Mouse (Mus musculus) kidney, postnatal 4 days (tissue): Measurements from ENCODE around the gene Stk32c.
A peak's percentile ranks its signal among the peaks of the same experiment; 100 is the strongest.

ENCODE experiments used
- DNase-seq, 2 experiments: peaks; one replicate each; pipeline ENCODE4 v3.0.0; 2021; ENCODE audit warnings: mixed read lengths in 2 of 2

The Stk32c gene

GRCm38 (mm10) chr7:139212754-139213745, at the start of gene Stk32c, which contains the start of gene Lrrc27:
Gene Stk32c, minus strand, starts transcription at chr7:139213307.
Gene Lrrc27, plus strand, starts transcription at chr7:139212988.
- peak; percentile 99 for DNase-seq

DNA sequence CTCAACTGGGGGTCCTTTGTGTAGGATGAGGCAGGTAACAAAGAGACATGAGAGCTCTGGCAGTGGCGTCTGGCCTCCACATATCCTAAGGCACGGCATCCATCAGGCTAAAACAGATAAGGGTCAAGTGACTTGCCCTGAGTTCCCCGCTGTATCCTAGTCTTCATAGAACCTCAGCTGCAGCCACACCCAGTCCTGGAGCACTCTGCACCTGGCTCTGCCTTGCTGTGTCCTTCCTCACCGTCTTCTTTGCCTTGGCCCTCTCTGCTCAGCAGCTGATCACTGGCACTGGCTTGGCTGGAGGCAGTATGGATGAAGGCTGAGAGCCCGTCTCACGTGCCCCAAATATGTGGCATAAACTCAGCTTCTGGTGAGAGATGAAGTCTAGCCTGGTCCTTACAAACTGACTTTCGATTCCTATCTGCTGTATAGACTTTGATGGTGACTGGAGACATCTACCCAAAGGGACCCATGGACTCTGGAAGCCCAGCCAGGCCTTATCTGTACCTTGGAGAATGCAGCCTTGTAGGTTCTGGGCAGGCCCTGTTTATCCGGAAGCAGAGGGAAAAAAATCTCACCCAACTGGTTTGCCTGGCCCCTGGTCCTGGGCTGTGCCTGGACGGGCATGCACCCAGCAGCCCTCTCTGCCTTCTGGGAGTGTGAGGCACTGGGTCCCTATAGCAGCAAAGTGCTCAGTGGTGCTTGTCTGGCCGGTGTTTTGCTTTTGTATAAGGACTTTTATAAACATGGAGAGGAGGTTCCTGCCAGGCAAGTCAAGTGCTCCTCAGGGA, 44.8 kb upstream of the Stk32c start:
- peak; percentile 56 to 74 for DNase-seq

DNA sequence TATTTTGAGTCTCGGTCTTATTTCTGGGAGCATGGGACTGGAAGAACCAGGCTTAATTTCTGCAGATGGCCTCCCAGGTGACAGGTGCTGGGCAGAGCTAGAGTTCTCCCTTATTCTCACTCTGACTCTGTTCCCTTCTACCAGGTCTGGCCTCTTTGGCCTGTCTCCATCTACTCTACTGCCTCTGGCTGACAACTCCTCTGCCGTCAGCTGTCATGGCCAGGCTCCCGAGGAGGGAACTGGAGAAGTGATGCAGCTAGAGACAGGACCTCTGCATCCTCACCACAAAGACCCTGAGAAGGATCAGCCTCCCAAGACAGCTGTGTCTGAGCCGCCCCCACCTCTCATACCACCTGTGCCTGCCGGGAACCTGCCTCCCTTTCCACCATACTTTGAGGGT, 41.5 kb upstream of the Stk32c start:
- DNase-seq: no peak

DNA sequence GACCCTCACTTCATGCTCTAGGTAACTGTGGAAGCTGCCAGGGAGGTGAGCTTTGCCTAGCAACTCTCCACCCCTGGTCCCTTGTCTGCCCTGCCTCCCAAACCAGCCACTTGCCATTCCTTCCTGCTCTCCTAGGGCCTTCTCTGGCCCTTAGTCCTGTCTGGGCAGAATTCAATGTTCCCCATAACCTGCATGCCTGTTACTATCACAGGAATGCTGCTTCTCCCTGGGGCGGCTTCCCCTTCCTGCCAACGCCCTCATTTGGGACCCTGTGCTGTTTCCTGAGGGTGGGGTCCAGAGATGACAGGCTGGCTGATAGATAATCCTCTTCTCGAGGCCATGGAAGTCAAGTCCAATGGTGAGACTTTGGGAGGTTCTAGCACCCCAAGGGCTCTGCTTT, 40.4 kb upstream of the Stk32c start:
- no peak for DNase-seq

GRCm38 (mm10) chr7:139252986-139253385, 39.9 kb upstream of the Stk32c start:
- DNase-seq: peak in 1 of 2 experiments; percentile 35

GRCm38 (mm10) chr7:139252566-139252965, 39.5 kb upstream of the Stk32c start:
- DNase-seq: no peak

GRCm38 (mm10) chr7:139251881-139252301, 38.8 kb upstream of the Stk32c start:
- DNase-seq: peak; percentile 78 to 87

GRCm38 (mm10) chr7:139249406-139250210, 36.5 kb upstream of the Stk32c start:
- peak in 1 of 2 experiments; percentile 12 for DNase-seq

DNA sequence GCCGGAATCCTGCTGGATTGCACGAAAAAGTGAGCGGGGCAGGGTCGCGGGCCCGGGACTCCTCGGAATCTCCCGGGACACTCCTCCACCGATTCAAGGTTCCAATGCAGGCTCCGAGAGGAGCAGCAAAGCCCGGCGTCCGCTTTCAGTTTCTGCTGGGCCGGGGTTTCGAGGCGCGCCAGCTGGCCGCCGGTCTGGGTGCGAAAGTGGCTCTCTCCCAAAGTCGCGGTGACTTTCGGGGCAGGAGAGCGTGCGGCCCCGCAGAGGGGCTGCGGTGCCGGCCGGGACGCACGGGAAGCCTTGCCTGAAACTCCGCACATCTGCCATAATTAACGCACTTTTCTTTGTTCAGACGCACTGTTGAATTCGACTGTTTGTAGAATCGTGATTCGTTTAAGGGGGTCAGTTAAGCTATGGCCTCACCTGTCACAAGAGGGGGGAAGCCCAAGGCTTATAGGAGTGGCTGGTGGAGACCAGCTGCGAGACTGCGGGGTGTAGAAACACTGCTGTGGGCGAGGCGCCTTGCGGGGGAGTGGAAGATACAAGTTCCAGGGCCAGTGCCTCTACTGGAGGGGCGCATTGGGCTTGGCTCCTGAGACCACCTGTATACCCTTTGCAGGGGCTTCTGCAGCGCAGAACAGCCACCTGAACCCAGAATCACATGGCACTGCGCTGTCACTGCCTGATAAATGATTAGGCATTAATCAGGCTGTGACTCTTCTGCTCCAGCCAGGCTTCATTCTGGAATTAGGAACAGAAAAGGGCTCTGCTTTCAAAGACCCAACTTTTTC, 35.7 kb upstream of the Stk32c start:
- DNase-seq: peak; percentile 48 to 66

GRCm38 (mm10) chr7:139247881-139248614, 34.9 kb upstream of the Stk32c start, which contains the start of gene Pwwp2b:
Gene Pwwp2b, plus strand, starts transcription at chr7:139248482.
- peak; percentile 85 to 90 for DNase-seq

DNA sequence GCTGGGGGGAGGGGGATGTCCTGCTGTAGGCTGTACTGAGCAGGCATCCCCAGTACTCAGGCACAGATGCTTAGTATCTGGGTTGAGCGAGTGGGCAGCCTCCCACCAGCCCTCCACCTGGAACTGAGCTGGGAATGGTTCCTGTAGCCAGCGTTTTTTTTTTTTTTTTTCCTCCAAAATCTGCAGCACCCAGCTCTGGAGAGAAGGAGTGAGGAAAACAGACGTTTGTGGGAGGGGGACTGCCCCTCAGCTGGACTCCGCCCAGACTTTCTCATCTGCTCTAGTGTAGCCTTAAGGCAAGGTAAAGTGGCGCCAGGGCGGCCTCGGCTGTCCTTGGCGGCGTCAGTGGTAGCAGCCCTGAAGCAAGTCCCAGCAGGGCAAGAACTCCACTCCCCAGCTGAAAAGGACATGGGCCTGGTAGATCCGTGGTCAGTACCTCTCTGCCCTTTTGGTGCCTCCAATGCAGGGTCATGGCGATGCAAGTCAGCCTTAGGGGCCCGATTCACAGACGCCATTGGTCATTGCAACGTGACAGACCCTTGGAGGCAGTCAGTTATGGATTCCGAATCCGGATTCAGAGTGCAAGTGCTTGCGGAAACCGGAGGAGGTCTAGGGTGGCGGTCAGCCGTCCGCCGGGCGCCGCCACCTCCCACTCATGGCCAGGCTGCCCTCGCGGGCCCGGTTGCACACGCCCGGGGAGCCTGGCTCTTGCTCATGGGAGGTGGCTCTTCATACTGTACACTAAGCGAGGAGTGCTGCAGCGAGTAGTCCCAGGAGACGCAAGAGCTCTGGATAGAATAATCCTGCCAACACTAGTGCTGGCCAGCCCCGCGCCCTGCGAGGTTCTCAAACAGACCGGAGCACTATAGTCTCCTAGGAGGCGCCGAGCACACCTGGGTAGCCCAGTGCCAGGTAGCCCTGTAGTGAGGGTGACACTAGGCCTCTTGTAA, 34.1 kb upstream of the Stk32c start:
- DNase-seq: peak; percentile 61 to 74

- DNase-seq: peak in 1 of 2 experiments; percentile 45
Observed at GRCm38 (mm10) chr7:139246086-139246485, 33.0 kb upstream of the Stk32c start.

DNA sequence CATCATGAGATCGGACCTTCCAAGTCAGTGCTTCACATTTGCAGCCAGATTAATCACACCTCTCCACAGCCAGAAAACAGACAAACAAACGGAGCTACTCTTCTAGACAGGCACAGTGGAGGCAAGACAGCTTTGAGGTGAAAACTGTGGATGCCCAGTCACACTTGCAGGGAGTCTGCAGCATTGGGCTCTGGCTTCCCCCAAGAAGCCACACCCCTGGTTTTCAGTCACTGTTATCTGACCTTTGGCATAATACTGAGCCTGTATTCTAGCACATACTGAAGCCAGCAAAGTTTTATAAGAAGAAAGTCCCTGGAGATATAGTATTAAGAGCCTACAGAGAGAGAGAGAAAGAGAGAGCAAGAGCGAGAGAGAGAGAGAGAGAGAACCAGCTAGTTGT, 26.3 kb upstream of the Stk32c start:
- DNase-seq: no peak

GRCm38 (mm10) chr7:139235651-139236358, 22.7 kb upstream of the Stk32c start:
- DNase-seq: no peak

DNA sequence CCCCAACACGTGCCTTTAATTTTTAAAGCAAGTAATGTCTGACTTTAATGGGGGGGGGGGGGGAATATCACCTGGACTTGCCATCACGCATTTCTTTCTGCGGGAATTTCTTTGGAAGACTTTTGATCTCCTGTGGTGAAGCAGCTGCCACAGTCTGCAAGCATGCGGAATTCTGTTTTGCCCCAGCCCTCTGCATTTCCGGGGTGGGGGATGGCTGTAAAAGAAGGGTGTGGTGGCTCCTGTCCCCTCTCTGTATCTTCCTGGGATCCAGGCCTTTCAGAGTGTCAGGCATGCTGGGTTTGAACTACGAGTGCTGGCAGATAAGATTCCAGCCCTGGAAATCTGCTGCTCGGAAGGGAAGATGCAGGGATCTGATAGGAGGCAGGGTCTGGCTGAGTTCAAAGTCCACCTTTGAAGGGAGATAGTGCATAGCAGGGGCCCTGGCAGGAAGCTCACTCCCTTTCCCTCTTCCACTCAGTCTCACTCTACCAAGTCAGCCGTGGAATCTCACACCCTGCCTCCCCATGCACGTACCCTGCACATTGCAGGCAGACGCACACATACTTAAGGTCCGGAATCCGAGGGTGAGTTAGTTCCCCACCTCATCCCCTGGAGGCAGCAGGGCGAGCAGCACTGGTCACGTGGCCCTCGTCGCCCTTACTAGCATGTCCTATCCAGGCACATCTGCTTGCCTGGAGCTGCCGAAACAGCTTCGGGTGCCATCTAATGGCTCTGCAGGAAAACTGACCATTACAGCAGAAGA, 21.5 kb upstream of the Stk32c start:
- DNase-seq: peak; percentile 78 to 86

DNA sequence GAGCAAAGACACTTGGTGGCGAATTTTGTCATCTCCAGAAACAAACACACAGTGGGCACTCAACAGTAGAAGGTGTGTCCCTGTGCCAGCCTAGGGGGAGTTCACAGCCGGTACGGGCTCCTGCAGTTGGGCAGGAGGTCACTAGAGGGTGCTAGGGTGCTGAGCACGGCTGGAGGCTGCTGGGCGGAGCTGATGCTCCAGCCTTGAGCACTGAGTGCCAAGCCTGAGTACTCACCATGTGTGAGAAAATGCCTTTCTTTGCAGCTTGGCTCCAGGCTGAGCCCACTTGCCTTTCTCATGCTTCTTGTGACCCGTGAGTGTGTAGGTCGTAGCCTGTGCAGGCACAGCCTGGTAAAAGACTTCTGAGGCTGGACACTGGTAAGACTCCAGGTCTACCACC, 20.6 kb upstream of the Stk32c start:
- DNase-seq: peak; percentile 93

- no peak for DNase-seq
Observed at GRCm38 (mm10) chr7:139230241-139230640, 17.1 kb upstream of the Stk32c start.

DNA sequence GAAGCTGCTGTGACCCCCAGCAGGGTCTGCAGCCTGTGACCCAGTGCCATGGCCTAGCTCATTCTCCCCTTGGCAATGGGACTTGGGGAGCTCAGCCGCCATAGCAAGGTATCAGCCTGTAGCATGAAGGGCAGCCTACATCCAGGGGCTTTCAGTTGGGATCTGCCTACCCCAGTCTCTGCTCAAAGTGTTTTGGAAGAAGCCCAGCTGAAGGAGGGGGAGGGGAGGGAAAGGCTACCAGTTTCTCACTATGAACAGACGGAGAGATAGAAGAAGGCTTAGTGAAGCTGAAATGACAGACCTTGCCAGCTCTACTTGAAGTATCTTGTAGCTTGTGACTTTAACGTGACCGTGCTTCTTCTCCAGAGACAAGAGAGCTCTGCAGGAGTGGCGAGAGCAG, 16.7 kb upstream of the Stk32c start:
- no peak for DNase-seq
